Mouse (Mus musculus) layer of hippocampus, adult 9-10 months (tissue): ENCODE data around the gene Kirrel.
A peak's percentile ranks its signal among the peaks of the same experiment; 100 is the strongest.

ENCODE experiments used
- DNase-seq: peaks from one replicate; pipeline ENCODE4 v3.0.0; 2022; ENCODE audit warnings: low spot score

The Kirrel gene

GRCm38 (mm10) chr3:87077681-87078080 is 96.9 kb downstream of the Kirrel start:
- no peak for DNase-seq

DNA sequence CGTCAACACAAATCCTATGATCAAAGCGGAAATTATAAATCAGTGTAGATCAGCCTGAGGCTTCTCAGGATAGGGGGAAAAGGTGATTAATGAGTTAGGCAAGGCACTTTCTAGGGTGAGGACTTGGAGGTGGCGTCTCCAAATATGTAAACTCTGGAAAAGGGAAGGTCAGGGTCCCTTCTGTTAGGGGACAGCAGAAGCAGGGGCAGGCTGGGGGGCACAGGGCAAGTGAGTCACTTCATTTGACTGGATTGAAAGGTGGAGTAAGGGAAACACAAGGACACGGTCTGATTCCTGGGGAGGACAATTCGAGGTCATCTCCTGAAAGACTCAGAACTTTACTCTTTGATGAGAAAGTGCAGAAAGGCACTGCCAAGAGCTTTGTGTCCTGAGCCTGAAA is 97.6 kb downstream of the Kirrel start:
- DNase-seq = no peak

DNA sequence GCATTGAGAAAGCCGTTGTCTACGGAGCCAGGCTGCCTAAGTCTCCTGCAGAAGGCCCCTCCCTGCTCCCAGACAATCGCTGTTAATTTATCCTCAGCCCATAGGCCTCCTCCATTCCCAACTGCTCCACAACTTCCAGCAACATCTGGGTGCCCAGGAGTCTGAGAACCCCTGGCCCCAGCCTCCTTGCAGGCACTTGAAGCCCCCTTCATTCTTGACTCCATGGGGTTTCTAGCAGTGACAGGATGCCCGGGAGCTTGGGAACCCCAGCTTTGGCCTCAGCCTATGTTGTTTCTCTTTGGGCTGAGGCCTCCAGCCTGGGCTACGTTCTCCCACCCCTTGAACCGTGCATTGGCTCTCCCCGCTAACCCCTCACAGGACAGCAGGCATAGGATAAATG is 98.4 kb downstream of the Kirrel start:
- no peak for DNase-seq

DNA sequence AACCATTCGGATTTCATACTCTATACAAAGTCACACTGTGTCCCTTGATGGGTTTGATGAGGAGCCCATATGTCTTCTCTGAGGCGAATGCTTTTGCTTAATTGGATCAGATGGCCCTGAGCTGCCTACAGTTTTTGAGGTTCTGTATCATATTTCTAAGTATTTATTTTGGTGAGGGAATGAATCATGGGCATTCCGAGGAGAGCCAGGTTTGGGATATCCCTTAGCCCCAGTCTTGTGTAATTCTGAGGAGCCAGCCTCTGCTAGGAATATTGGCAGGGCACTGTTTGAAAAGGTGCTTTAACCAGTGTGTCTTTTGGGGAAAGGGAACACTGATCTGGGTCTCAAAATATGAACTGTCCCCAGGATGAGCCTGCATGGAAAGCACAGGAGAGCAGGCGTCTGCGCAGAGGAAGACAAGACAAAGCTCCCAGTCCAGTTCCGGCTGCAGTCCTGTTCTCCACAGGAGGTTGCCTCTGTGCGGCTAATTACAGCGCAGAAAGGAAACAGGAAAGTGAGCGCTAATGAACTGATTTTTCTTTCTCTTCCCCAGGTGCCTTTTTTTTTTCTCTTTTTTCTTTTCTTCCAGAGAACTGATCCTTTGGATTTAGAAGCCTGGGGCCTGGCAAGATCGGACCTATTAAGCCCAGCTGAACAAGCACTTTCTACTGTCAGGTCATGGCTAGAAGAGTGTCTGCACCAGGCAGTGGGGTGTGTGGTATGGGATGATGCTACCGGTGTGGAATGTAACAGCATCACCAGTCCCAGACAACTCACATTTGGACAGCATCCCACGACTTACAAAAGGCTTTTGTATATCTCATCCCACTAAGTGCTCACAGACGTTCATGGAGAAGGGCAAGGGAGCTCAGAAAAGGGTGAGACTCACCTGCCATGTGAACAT is 101.7 kb downstream of the Kirrel start:
- peak; percentile 13 for DNase-seq

GRCm38 (mm10) chr3:87072191-87072590 is 102.4 kb downstream of the Kirrel start:
- DNase-seq = no peak

DNA sequence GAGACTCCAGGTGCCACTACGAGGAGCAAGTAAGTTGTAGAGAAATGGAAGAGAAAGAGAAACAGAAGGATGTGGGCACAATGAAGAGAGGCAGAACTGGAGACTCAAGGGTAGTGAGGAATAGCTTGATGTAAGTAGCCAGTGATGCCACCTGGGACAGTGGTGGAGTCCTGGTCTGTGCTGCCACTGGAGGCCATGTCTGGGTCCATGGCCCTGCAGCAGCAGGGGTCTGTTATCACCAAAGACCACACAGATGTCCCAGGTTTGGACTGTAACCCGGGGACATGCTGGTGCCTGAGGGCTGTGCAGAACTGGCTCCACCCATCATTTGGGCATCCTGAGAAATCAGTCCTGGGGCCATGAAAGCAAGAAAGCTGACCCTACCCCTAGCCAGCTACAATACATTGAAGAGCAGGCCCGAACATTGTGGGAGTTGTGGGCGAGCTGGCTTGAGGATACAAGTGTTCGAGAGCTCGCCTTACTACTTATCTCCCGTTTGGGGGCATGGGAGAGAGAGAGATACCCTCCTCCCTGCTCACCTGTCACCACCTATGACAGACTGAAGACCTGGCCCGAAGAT is 107.1 kb downstream of the Kirrel start:
- DNase-seq = no peak

- DNase-seq = no peak
These were observed 120.6 kb downstream of the Kirrel start for GRCm38 (mm10) chr3:87053939-87054338.

DNA sequence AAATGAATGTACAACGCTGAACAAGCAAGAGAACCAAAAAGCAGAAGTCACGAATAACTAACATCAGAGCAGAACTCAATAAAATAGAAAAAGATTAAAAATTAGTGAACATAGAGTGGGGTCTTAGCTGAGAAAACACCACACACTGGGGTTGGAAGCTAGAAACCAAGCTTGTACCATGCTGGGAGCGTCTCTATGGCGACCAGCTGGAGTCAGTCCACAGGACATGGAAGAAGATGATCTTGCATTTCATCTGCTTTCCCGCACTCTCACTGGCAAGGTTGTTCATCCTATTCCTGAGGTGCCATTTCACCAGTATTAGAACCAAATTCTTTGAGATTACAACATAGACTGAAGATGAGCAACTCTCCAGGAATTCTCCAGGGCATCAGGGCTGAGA is 126.7 kb downstream of the Kirrel start:
- DNase-seq = no peak

DNA sequence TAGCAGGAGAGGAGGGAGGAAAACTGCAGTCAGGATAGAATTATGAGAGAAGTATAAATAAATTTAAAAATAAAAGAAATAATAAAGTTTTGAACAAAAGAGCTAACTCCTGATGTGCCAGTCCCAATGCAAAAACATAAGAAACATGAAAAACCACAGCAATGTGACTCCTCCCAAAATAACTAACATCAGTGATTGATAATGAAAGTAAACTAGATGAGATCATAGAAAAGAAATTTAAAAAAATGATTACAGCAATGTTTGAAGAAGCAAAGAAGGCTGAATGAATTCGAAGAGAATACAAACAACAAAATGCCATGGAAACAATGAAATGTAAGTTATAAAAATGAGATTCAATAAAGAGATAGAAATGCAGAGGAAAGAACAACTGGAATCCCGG is 132.8 kb downstream of the Kirrel start:
- no peak for DNase-seq

GRCm38 (mm10) chr3:87038500-87038899 is 136.0 kb downstream of the Kirrel start:
- DNase-seq = no peak

- DNase-seq = no peak
These were observed 140.5 kb downstream of the Kirrel start for GRCm38 (mm10) chr3:87034061-87034460.

DNA sequence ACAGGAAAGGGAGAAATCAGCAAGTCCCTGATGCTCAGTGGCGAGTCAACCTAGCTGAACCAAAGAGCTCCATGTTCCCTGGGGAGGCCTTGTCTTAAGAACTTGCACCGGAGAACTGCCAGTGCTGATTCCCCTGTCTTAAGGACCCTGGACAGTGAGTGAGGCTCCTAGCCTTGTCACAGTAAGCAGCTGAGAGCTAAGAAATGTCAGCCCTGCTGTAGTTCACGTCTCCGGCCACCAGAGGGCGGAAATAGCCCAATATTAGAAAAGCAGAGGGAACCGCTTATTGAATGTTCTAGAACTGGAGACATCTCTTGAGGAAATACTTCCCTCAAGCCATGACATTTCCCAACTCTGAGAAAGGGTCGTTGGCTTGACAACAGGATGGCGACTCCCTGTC is 141.2 kb downstream of the Kirrel start:
- DNase-seq = peak; percentile 83

DNA sequence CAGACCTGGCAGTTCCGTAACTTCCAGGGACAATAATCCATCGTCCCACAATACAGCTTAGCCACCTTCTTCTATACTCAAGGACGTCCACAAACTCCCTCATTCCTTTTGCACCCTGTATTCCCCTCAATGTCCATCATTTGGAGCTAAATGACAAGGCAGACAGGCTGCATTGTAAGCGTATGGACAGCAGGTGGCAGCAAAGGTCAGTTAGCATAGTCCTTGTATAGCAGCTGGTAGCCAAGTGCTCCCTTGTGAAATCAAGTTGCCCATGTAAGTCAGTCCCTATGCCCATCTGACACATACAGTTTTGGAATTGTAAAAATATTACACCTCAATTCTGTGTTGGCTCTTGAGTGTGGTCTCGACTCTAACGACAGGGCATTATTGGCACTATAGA is 143.7 kb downstream of the Kirrel start:
- DNase-seq = peak; percentile 65
